Mouse (Mus musculus) olfactory bulb, adult 2 months (tissue): ENCODE measurements around the gene Nkx6-2.

Experiments used
- CTCF ChIP-seq: fragments of 200-500 bp; IDR thresholded peaks from 2 replicates; pipeline ENCODE4 v1.5.1; 2012; ENCODE audit warnings: low read depth, mild to moderate bottlenecking, low read length, moderate library complexity; ENCODE audit not compliant: insufficient read depth
- POLR2A ChIP-seq: fragments of 200-500 bp; IDR thresholded peaks from 2 replicates; pipeline ENCODE4 v1.6.1; 2012; ENCODE audit warnings: mild to moderate bottlenecking, low read depth, low read length, moderate library complexity; ENCODE audit not compliant: insufficient read depth

DNA sequence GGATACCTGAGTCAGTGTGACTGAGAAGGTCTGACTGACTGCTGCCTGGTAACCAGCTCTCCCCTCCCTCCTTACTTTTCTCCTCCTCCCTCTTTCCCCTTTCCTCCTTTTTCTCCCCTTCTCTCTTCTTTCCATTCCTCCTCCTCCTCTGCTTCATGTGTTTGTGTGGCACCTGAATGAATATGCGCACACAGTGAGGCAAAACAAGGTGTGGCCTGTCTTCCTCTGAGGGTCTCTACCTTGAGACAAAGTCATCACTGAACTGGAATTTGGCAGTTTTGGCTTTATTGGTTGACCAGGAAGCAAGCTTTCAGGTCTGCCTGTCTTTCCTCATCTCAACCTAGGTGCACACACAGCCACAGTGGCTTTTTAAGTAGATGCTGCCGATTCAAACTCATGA is 45.8 kb downstream of the Nkx6-2 start:
- TF ChIP-seq CTCF (no peak), POLR2A (no peak)
